8 mouse cellular contexts compared by ENCODE assay signal in genomic region chr2:25576965-25577891, GRCm38 (mm10). TPM values are rescaled to one million over a fixed set of nuclear protein-coding genes. Genes with fewer than 3 reads are reported as not detected.
DNase-seq lines count a peak whose midpoint lies in the region; ATAC-seq lines count a peak whose summit lies in the region.

No protein-coding gene starts in this region.

- no peak for ATAC-seq in lung, embryonic 15.5 days (ENCODE audit: borderline replicate concordance, extremely low read depth, low FRiP score, low TSS enrichment)
- no peak for ATAC-seq in embryonic facial prominence, embryonic 15.5 days (ENCODE audit: insufficient number of reproducible peaks, low FRiP score, low TSS enrichment, low read depth)
- ATAC-seq in limb, embryonic 12.5 days (ENCODE audit: insufficient number of reproducible peaks, insufficient read depth, low FRiP score, low TSS enrichment, low read depth): no peak
- ATAC-seq in stomach, embryonic 16.5 days (ENCODE audit: insufficient read depth, low FRiP score): no peak
- ATAC-seq in erythroid progenitor cell, adult 5-6 weeks (replicated peaks; ENCODE audit: low FRiP score, poor library complexity, severe bottlenecking): no peak

- no peak overlapping the region for H3K27ac ChIP-seq in lung, embryonic 15.5 days
- no peak overlapping the region for H3K27ac ChIP-seq in embryonic facial prominence, embryonic 15.5 days (replicated peaks)
- H3K27ac ChIP-seq in limb, embryonic 12.5 days: no peak overlapping the region
- no peak overlapping the region for H3K27ac ChIP-seq in stomach, embryonic 16.5 days (ENCODE audit: low read length)

- 0 out of 2 replicates have a peak, but pooled peaks cover 7% of the 10 kb centered on the region for H3K36me3 ChIP-seq in lung, embryonic 15.5 days
- H3K36me3 ChIP-seq in embryonic facial prominence, embryonic 15.5 days: no peaks in the 10 kb centered on the region
- H3K36me3 ChIP-seq in limb, embryonic 12.5 days: peaks cover 12% of the 10 kb centered on the region; the same call in 1 of the 2 replicates
- H3K36me3 ChIP-seq in stomach, embryonic 16.5 days (ENCODE audit: control insufficient read depth, insufficient read depth, low read length): no peaks in the 10 kb centered on the region

- H3K4me2 ChIP-seq in lung, embryonic 15.5 days: peak overlapping the region; percentile 46
- peak overlapping the region; percentile 46 for H3K4me2 ChIP-seq in embryonic facial prominence, embryonic 15.5 days (replicated peaks)
- H3K4me2 ChIP-seq in limb, embryonic 12.5 days: peak overlapping the region; percentile 53
- H3K4me2 ChIP-seq in stomach, embryonic 16.5 days (ENCODE audit: low read depth, low read length): peak overlapping the region; percentile 39

- H3K9me3 ChIP-seq in lung, embryonic 15.5 days: no peaks in the 10 kb centered on the region
- no peaks in the 10 kb centered on the region for H3K9me3 ChIP-seq in embryonic facial prominence, embryonic 15.5 days (replicated peaks)
- H3K9me3 ChIP-seq in limb, embryonic 12.5 days: no peaks in the 10 kb centered on the region
- H3K9me3 ChIP-seq in stomach, embryonic 16.5 days (replicated peaks; ENCODE audit: control insufficient read depth, low read length): no peaks in the 10 kb centered on the region

- H3K4me1 ChIP-seq in lung, embryonic 15.5 days: peaks cover 73% of the 10 kb centered on the region
- H3K4me1 ChIP-seq in embryonic facial prominence, embryonic 15.5 days: peaks cover 77% of the 10 kb centered on the region
- peaks cover 71% of the 10 kb centered on the region for H3K4me1 ChIP-seq in limb, embryonic 12.5 days (replicated peaks)
- H3K4me1 ChIP-seq in stomach, embryonic 16.5 days (ENCODE audit: control insufficient read depth, insufficient read depth, low read length): peaks cover 49% of the 10 kb centered on the region

- no peak overlapping the region for H3K9ac ChIP-seq in lung, embryonic 15.5 days
- no peak overlapping the region for H3K9ac ChIP-seq in embryonic facial prominence, embryonic 15.5 days
- no peak overlapping the region; the same call in 1 of the 2 replicates for H3K9ac ChIP-seq in limb, embryonic 12.5 days (replicated peaks)
- peak overlapping the region; percentile 47; the same call in 1 of the 2 replicates for H3K9ac ChIP-seq in stomach, embryonic 16.5 days (ENCODE audit: low read length)

- peak; percentile 6 for DNase-seq in adrenal gland, postnatal 14 days
- DNase-seq in adrenal gland, adult 2 months: no peak
- no peak for DNase-seq in lung, postnatal 10 days

- peak overlapping the region; percentile 22 for H3K4me3 ChIP-seq in lung, embryonic 15.5 days
- H3K4me3 ChIP-seq in embryonic facial prominence, embryonic 15.5 days (replicated peaks): peak overlapping the region; percentile 25
- peak overlapping the region; percentile 33 for H3K4me3 ChIP-seq in limb, embryonic 12.5 days (replicated peaks)
- H3K4me3 ChIP-seq in stomach, embryonic 16.5 days (replicated peaks; ENCODE audit: low read length): peak overlapping the region; percentile 25

- WGBS in lung, embryonic 15.5 days: 13% methylated on average over 92 of the region's 92 CpGs
- WGBS in embryonic facial prominence, embryonic 15.5 days: 16% methylated on average over 92 of the region's 92 CpGs
- 14% methylated on average over 92 of the region's 92 CpGs for WGBS in limb, embryonic 12.5 days
- 17% methylated on average over 90 of the region's 92 CpGs for whole genome bisulfite sequencing in stomach, embryonic 16.5 days

- H3K27me3 ChIP-seq in lung, embryonic 15.5 days: peaks cover 58% of the 10 kb centered on the region
- peaks cover 56% of the 10 kb centered on the region for H3K27me3 ChIP-seq in embryonic facial prominence, embryonic 15.5 days
- H3K27me3 ChIP-seq in limb, embryonic 12.5 days: peaks cover 57% of the 10 kb centered on the region
- peaks cover 49% of the 10 kb centered on the region for H3K27me3 ChIP-seq in stomach, embryonic 16.5 days (ENCODE audit: control insufficient read depth, insufficient read depth, low read length)

RNA-seq across cellular contexts. Expression of gene Phpt1, which starts 2.2 kb away (rescaled TPM):
- 56.6 and 58.1 TPM in 2 replicates for total RNA-seq in adrenal gland, postnatal 14 days (2021)
- total RNA-seq in adrenal gland, adult 2 months (2021): 10 to 100 TPM; 53.5 to 54.1 TPM
- polyA plus RNA-seq in adrenal gland, adult 2 months (2012; rRNA removed): 36.7 and 53.4 TPM in 2 replicates
- polyA plus RNA-seq in lung, embryonic 15.5 days (2015; fragmentation: Nextera tagmentation; extraction: Ambion mirVana): 163 and 177 TPM in 2 replicates
- polyA plus RNA-seq in embryonic facial prominence, embryonic 15.5 days (2015; fragmentation: Nextera tagmentation; extraction: Ambion mirVana): 147 and 157 TPM in 2 replicates
- 183 and 184 TPM in 2 replicates for polyA plus RNA-seq in limb, embryonic 12.5 days (2016; fragmentation: Nextera tagmentation; extraction: Ambion mirVana)
- 120 and 123 TPM in 2 replicates for polyA plus RNA-seq in stomach, embryonic 16.5 days (2015; fragmentation: Nextera tagmentation; extraction: Ambion mirVana)
- 3.6 TPM in 1 of 2 replicates, not detected in the other for total RNA-seq in erythroid progenitor cell, adult 5-6 weeks (2015; ENCODE audit: low replicate concordance)
- total RNA-seq in erythroid progenitor cell, adult 5-6 weeks (2017; ENCODE audit: low replicate concordance): 1.1 TPM in 1 of 2 replicates, not detected in the other

RNA-seq across cellular contexts. Expression of gene Mamdc4, which starts 2.6 kb away (rescaled TPM):
- total RNA-seq in adrenal gland, postnatal 14 days (2021): 4.7 and 5.0 TPM in 2 replicates
- total RNA-seq in adrenal gland, adult 2 months (2021): 1 to 10 TPM; 2.3 to 7.4 TPM
- polyA plus RNA-seq in adrenal gland, adult 2 months (2012; rRNA removed): 4.2 and 8.8 TPM in 2 replicates
- polyA plus RNA-seq in lung, embryonic 15.5 days (2015; fragmentation: Nextera tagmentation; extraction: Ambion mirVana): 4.5 and 7.1 TPM in 2 replicates
- polyA plus RNA-seq in embryonic facial prominence, embryonic 15.5 days (2015; fragmentation: Nextera tagmentation; extraction: Ambion mirVana): 3.3 and 4.9 TPM in 2 replicates
- 2.3 and 3.0 TPM in 2 replicates for polyA plus RNA-seq in limb, embryonic 12.5 days (2016; fragmentation: Nextera tagmentation; extraction: Ambion mirVana)
- 74.0 and 87.4 TPM in 2 replicates for polyA plus RNA-seq in stomach, embryonic 16.5 days (2015; fragmentation: Nextera tagmentation; extraction: Ambion mirVana)
- total RNA-seq in erythroid progenitor cell, adult 5-6 weeks (2015; ENCODE audit: low replicate concordance): 0.72 TPM in 1 of 2 replicates, not detected in the other
- 2.6 TPM in 1 of 2 replicates, not detected in the other for total RNA-seq in erythroid progenitor cell, adult 5-6 weeks (2017; ENCODE audit: low replicate concordance)

RNA-seq across cellular contexts. Expression of gene Ajm1, which starts 4.3 kb away (rescaled TPM):
- 2.1 and 3.0 TPM in 2 replicates for total RNA-seq in adrenal gland, postnatal 14 days (2021)
- 1 to 10 TPM; 1.4 to 2.1 TPM for total RNA-seq in adrenal gland, adult 2 months (2021)
- polyA plus RNA-seq in adrenal gland, adult 2 months (2012; rRNA removed): 10.5 and 13.5 TPM in 2 replicates
- polyA plus RNA-seq in lung, embryonic 15.5 days (2015; fragmentation: Nextera tagmentation; extraction: Ambion mirVana): 0.09 TPM in 1 of 2 replicates, not detected in the other
- 0.60 and 0.63 TPM in 2 replicates for polyA plus RNA-seq in embryonic facial prominence, embryonic 15.5 days (2015; fragmentation: Nextera tagmentation; extraction: Ambion mirVana)
- 0.08 and 0.23 TPM in 2 replicates for polyA plus RNA-seq in limb, embryonic 12.5 days (2016; fragmentation: Nextera tagmentation; extraction: Ambion mirVana)
- polyA plus RNA-seq in stomach, embryonic 16.5 days (2015; fragmentation: Nextera tagmentation; extraction: Ambion mirVana): 0.26 and 0.94 TPM in 2 replicates
- 0.36 TPM in 1 of 2 replicates, not detected in the other for total RNA-seq in erythroid progenitor cell, adult 5-6 weeks (2015; ENCODE audit: low replicate concordance)
- total RNA-seq in erythroid progenitor cell, adult 5-6 weeks (2017; ENCODE audit: low replicate concordance): not detected in 2 replicates

RNA-seq across cellular contexts. Expression of gene Edf1, which starts 19.6 kb away (rescaled TPM):
- 312 and 335 TPM in 2 replicates for total RNA-seq in adrenal gland, postnatal 14 days (2021)
- total RNA-seq in adrenal gland, adult 2 months (2021): 100 to 1,000 TPM; 307 to 329 TPM
- 127 and 140 TPM in 2 replicates for polyA plus RNA-seq in adrenal gland, adult 2 months (2012; rRNA removed)
- polyA plus RNA-seq in lung, embryonic 15.5 days (2015; fragmentation: Nextera tagmentation; extraction: Ambion mirVana): 311 and 323 TPM in 2 replicates
- polyA plus RNA-seq in embryonic facial prominence, embryonic 15.5 days (2015; fragmentation: Nextera tagmentation; extraction: Ambion mirVana): 355 and 373 TPM in 2 replicates
- 320 and 329 TPM in 2 replicates for polyA plus RNA-seq in limb, embryonic 12.5 days (2016; fragmentation: Nextera tagmentation; extraction: Ambion mirVana)
- 377 and 401 TPM in 2 replicates for polyA plus RNA-seq in stomach, embryonic 16.5 days (2015; fragmentation: Nextera tagmentation; extraction: Ambion mirVana)
- total RNA-seq in erythroid progenitor cell, adult 5-6 weeks (2015; ENCODE audit: low replicate concordance): 70.3 and 72.1 TPM in 2 replicates
- 58.1 and 65.0 TPM in 2 replicates for total RNA-seq in erythroid progenitor cell, adult 5-6 weeks (2017; ENCODE audit: low replicate concordance)

RNA-seq across cellular contexts. Expression of gene Traf2, which starts 30.5 kb away (rescaled TPM):
- total RNA-seq in adrenal gland, postnatal 14 days (2021): 21.8 and 24.4 TPM in 2 replicates
- 10 to 100 TPM; 22.3 to 29.0 TPM for total RNA-seq in adrenal gland, adult 2 months (2021)
- polyA plus RNA-seq in adrenal gland, adult 2 months (2012; rRNA removed): 11.1 and 12.7 TPM in 2 replicates
- polyA plus RNA-seq in lung, embryonic 15.5 days (2015; fragmentation: Nextera tagmentation; extraction: Ambion mirVana): 37.1 and 41.3 TPM in 2 replicates
- 34.8 and 36.2 TPM in 2 replicates for polyA plus RNA-seq in embryonic facial prominence, embryonic 15.5 days (2015; fragmentation: Nextera tagmentation; extraction: Ambion mirVana)
- 36.9 and 39.2 TPM in 2 replicates for polyA plus RNA-seq in limb, embryonic 12.5 days (2016; fragmentation: Nextera tagmentation; extraction: Ambion mirVana)
- 31.5 and 32.1 TPM in 2 replicates for polyA plus RNA-seq in stomach, embryonic 16.5 days (2015; fragmentation: Nextera tagmentation; extraction: Ambion mirVana)
- total RNA-seq in erythroid progenitor cell, adult 5-6 weeks (2015; ENCODE audit: low replicate concordance): 6.8 and 10.5 TPM in 2 replicates
- total RNA-seq in erythroid progenitor cell, adult 5-6 weeks (2017; ENCODE audit: low replicate concordance): 5.0 and 17.6 TPM in 2 replicates
